Mouse (Mus musculus) liver, postnatal 0 days (tissue): ENCODE data around the gene Nedd4. TPM values are rescaled to one million over a fixed set of nuclear protein-coding genes. Genes with fewer than 3 reads are reported as not detected.
A peak's percentile ranks its signal among the peaks of the same experiment; 100 is the strongest.

Experiments used
- ATAC-seq: fragments of 200-750 bp; cut with Nextera tagmentation; 2 replicates; pipeline ENCODE4 v1.8.0; 2017; ENCODE audit warnings: mild to moderate bottlenecking, moderate library complexity
- DNase-seq: peaks from one replicate; pipeline ENCODE4 v3.0.0-alpha.2; 2016
- H3K27ac ChIP-seq: fragments of 300-500 bp; sonication (generic); 2 replicates; pipeline ENCODE4 v1.5.1; 2014; ENCODE audit warnings: antibody characterized with exemption, moderate library complexity, mild to moderate bottlenecking, low read depth
- H3K27me3 ChIP-seq: fragments of 300-500 bp; sonication (generic); 2 replicates; pipeline ENCODE4 v1.6.1; 2014; ENCODE audit warnings: low read length, control low read depth, mixed read lengths; ENCODE audit not compliant: insufficient read depth
- H3K36me3 ChIP-seq: fragments of 300-500 bp; sonication (generic); replicated peaks from 2 replicates; pipeline ENCODE4 v1.6.1; 2014; ENCODE audit warnings: mild to moderate bottlenecking, control low read depth, low read length, moderate library complexity, mixed read lengths; ENCODE audit not compliant: insufficient read depth
- H3K4me1 ChIP-seq: fragments of 300-500 bp; sonication (generic); 2 replicates; pipeline ENCODE4 v1.6.1; 2014; ENCODE audit warnings: antibody characterized with exemption, mild to moderate bottlenecking, control low read depth; ENCODE audit not compliant: insufficient read depth
- H3K4me2 ChIP-seq: fragments of 300-500 bp; sonication (generic); 2 replicates; pipeline ENCODE4 v1.6.1; 2014; ENCODE audit warnings: low read depth, mild to moderate bottlenecking, low read length, moderate library complexity, mixed read lengths
- H3K4me3 ChIP-seq: fragments of 300-500 bp; sonication (generic); 2 replicates; pipeline ENCODE4 v1.5.1; 2014; ENCODE audit warnings: low read depth, low read length
- H3K9ac ChIP-seq: fragments of 300-500 bp; sonication (generic); replicated peaks from 2 replicates; pipeline ENCODE4 v1.6.1; 2014; ENCODE audit warnings: mild to moderate bottlenecking, moderate library complexity
- H3K9me3 ChIP-seq: fragments of 300-500 bp; sonication (generic); 2 replicates; pipeline ENCODE4 v1.6.1; 2016; ENCODE audit warnings: mild to moderate bottlenecking, control low read depth, low read length, mixed read lengths
- CTCF ChIP-seq: sonication (generic); IDR thresholded peaks from 2 replicates; pipeline ENCODE4 v1.5.1; 2016; ENCODE audit warnings: antibody characterized with exemption, low read depth
- EP300 ChIP-seq: IDR thresholded peaks from 2 replicates; pipeline ENCODE4 v1.6.1; 2016; ENCODE audit warnings: antibody characterized with exemption, low read depth, mild to moderate bottlenecking
- WGBS: fragments of 180-500 bp; shearing (Covaris S2); extraction: QIAGEN DNeasy Blood & Tissue Kit; methylation state at CpG from one replicate; pipeline ENCODE4 v1.1.7; 2014; ENCODE audit not compliant: insufficient replicate concordance; 5-methylcytosine and 5-hydroxymethylcytosine counted together
- polyA plus RNA-seq: library from polyadenylated mRNA; unstranded; fragments of >200 nt; fragmentation: Nextera tagmentation; extraction: Ambion mirVana; gene quantifications from 2 replicates; pipeline ENCODE4 v1.2.1, GENCODE M21; 2015

Gene Nedd4
- polyA plus RNA-seq, 1 experiment from 2014 or later = 70.3 TPM

GRCm38 (mm10) chr9:72644418-72645110 lies 17.6 kb upstream of the Nedd4 start:
- no peak for TF ChIP-seq EP300
- H3K9me3 ChIP-seq = no peaks in the 10 kb centered on the region
- H3K4me3 ChIP-seq = no peak overlapping the region
- WGBS = 42% methylated on average over 6 of the region's 6 CpGs
- H3K27me3 ChIP-seq = no peaks in the 10 kb centered on the region
- DNase-seq = no peak
- no peak overlapping the region for H3K9ac ChIP-seq
- H3K4me2 ChIP-seq = no peak overlapping the region
- 0 out of 2 replicates have a peak overlapping the region, but pooled peaks have one; percentile 26 for H3K27ac ChIP-seq
- H3K4me1 ChIP-seq = peaks cover 15% of the 10 kb centered on the region
- ATAC-seq = no peak
- H3K36me3 ChIP-seq = no peaks in the 10 kb centered on the region

GRCm38 (mm10) chr9:72649781-72650180 lies 12.4 kb upstream of the Nedd4 start:
- Histone ChIP-seq H3K4me2 (no peak overlapping the region), H3K4me3 (no peak overlapping the region), H3K36me3 (no peaks in the 10 kb centered on the region), H3K4me1 (no peaks in the 10 kb centered on the region), H3K9me3 (no peaks in the 10 kb centered on the region), H3K9ac (no peak overlapping the region), H3K27ac (no peak overlapping the region), H3K27me3 (no peaks in the 10 kb centered on the region)
- 21% methylated on average over 2 of the region's 2 CpGs for WGBS
- no peak for ATAC-seq
- TF ChIP-seq CTCF = no peak
- TF ChIP-seq EP300 = no peak
- DNase-seq = no peak

- DNase-seq (no peak), ATAC-seq (peak; percentile 59; the same call in 1 of the 2 replicates)
- WGBS = 38% methylated on average over 8 of the region's 8 CpGs
- Histone ChIP-seq H3K27me3 (no peaks in the 10 kb centered on the region), H3K36me3 (no peaks in the 10 kb centered on the region), H3K4me3 (no peak overlapping the region), H3K9me3 (no peaks in the 10 kb centered on the region), H3K4me1 (peaks cover 20% of the 10 kb centered on the region), H3K4me2 (no peak overlapping the region), H3K9ac (no peak overlapping the region), H3K27ac (no peak overlapping the region)
- TF ChIP-seq CTCF (no peak), EP300 (no peak)
Measured at GRCm38 (mm10) chr9:72652961-72653360, 9.2 kb upstream of the Nedd4 start.

- no peak for DNase-seq
- H3K27ac ChIP-seq = no peak overlapping the region
Measured at GRCm38 (mm10) chr9:72653533-72653932, 8.6 kb upstream of the Nedd4 start.

GRCm38 (mm10) chr9:72654593-72655242 lies 7.4 kb upstream of the Nedd4 start:
- TF ChIP-seq CTCF (peak; percentile 88), EP300 (no peak)
- no peak overlapping the region; the same call in 1 of the 2 replicates for H3K9ac ChIP-seq
- H3K4me1 ChIP-seq = peaks cover 23% of the 10 kb centered on the region
- H3K9me3 ChIP-seq = no peaks in the 10 kb centered on the region
- no peak overlapping the region for H3K4me2 ChIP-seq
- WGBS = 50% methylated on average over 6 of the region's 6 CpGs
- no peak overlapping the region for H3K27ac ChIP-seq
- ATAC-seq (peak; percentile 73), DNase-seq (peak; percentile 85)
- no peak overlapping the region for H3K4me3 ChIP-seq
- H3K27me3 ChIP-seq = no peaks in the 10 kb centered on the region
- H3K36me3 ChIP-seq = no peaks in the 10 kb centered on the region

More at GRCm38 (mm10) chr9:72653533-72653932, 8.6 kb upstream of the Nedd4 start:
- no peak for TF ChIP-seq EP300
- no peak for TF ChIP-seq CTCF
- no peaks in the 10 kb centered on the region for H3K36me3 ChIP-seq
- ATAC-seq = no peak
- no peaks in the 10 kb centered on the region for H3K27me3 ChIP-seq
- H3K9me3 ChIP-seq = no peaks in the 10 kb centered on the region
- H3K4me2 ChIP-seq = no peak overlapping the region
- 64% methylated on average over 4 of the region's 4 CpGs for WGBS
- no peak overlapping the region for H3K9ac ChIP-seq
- peaks cover 20% of the 10 kb centered on the region for H3K4me1 ChIP-seq
- H3K4me3 ChIP-seq = no peak overlapping the region

- Histone ChIP-seq H3K4me1 (peaks cover 23% of the 10 kb centered on the region), H3K9me3 (no peaks in the 10 kb centered on the region), H3K27ac (no peak overlapping the region), H3K36me3 (no peaks in the 10 kb centered on the region), H3K9ac (no peak overlapping the region), H3K27me3 (no peaks in the 10 kb centered on the region), H3K4me2 (no peak overlapping the region), H3K4me3 (no peak overlapping the region)
- WGBS = 72% methylated on average over 5 of the region's 5 CpGs
- no peak for DNase-seq
- no peak for ATAC-seq
- no peak for TF ChIP-seq CTCF
- no peak for TF ChIP-seq EP300
Measured at GRCm38 (mm10) chr9:72655602-72656001, 6.5 kb upstream of the Nedd4 start.
